Mouse (Mus musculus): ENCODE results near the gene Whrn.

DNA sequence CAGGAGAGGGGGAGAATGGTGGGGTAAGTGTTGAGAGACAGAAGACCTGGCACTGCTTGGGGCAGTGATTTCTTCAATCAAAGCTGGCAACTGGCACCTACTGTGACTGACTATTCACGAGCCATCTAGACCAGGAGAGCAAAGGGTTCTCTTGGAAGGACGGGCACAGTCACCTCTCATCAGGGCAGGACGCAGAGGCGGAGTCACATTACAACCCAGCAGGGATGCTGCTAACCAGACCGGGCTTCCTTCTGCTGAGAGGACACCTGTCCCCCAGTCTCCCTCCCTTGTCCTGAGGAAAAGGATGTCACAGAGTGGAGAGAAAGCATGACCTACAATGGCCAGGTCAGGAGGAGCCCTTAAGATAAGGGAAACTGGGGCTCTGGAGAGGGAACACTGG is 72.0 kb downstream of the Whrn start:
- no peak for TF ChIP-seq POLR2A (IDR thresholded peaks at IDR 0.05; ENCODE audit: insufficient read depth, low read depth, low read length)
- no peak for TF ChIP-seq CTCF (IDR thresholded peaks at IDR 0.05; ENCODE audit: insufficient read depth, low read depth, low read length)
